Mouse (Mus musculus): ENCODE measurements around the gene Cyp2w1.

GRCm38 (mm10) chr5:139388694-139389675 lies 36.6 kb downstream of the Cyp2w1 start:
- TF ChIP-seq CTCF (IDR thresholded peaks at IDR 0.05; ENCODE audit: control insufficient read depth, insufficient read depth, insufficient replicate concordance, low read depth, low read length) = no peak
- no peak for TF ChIP-seq POLR2A (IDR thresholded peaks at IDR 0.05; ENCODE audit: control insufficient read depth, low read depth, low read length)

Data from testis, adult 2 months (tissue).